Mouse (Mus musculus): ENCODE results near the gene Nat14.

Nat14 gene

DNA sequence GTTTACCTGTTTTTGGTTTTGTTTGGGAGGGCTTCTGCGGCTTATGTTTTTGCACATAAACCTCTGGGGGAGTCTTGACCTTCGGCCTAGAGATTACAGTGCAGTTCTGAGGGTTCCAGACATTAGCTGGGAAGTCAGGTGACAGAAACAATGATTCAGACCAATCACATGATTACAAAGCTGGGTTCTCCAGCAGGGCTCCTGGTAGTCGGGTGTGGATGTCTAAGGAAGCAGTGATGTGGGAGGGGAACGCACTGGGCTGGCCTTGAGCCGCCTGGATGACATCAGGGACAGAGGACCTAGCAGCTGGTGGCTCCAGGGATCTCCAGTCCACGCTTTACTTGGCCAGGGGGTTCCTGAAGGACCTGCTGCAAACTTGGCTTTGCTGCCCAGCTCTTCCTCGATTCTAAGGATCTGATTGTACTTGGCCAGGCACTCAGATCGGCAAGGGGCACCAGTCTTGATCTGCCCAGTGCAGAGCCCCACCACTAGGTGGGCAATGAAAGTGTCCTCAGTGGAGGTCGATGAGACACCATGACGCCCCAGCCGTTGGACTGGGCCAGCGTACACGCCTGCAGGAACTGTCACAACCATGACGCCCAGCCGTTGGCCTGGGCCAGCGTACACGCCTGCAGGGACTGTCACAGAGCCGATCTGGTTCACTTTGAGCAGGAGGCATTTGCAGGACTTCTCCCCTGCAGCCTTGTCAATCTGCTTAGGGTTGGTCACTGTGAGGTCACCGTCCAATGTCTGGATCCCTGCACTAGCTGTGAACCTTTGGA lies 28.9 kb downstream of the Nat14 start:
- no peak for DNase-seq

DNA sequence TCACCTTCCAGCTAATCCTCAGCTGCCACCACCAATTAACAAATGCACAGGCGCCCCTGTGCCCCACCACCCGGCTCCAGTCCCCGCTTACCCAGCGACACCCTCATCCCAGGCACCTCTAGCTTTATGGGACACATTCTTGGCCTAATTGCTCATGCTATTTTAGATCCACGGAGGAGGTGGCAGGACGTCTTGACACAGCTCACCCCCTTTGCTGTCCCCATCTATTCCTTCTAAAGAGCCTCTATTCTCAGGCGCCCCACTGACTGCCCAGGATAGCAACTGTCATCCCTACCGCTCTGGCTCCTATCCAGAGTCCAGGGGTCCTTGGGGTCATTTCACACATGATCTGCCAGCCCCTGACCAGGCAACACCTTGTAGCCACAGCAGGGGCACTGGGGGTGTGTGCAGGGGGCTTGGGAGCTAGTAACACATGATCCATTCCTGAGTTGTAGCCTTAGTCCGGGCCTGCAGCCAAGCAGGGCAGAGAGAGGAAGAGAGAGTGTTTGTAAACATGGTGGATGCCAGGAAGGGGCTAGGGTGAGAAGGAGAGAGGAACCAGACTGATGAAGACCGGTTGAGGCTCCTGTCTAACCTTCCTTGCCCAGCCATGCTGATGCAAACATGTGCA lies 32.1 kb downstream of the Nat14 start:
- DNase-seq, result no peak

DNA sequence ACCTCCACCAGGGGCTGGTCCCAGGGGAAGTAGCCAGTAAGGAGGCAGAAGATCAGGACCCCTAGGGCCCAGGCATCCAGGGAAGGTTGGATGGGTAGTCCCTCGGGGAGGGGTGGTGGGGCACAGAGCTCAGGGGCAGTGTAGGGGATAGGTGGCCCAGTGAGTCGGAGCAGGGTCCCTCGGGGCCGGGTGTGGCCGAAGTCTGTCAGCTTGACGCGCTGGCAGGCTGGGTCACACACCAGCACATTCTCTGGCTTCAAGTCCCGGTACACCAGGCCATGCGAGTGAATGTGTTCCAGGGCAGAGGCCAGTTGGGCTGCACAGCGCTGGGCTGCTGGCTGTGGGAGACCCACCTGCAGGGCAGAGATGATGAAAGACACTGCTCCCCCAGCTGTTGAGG lies 35.5 kb downstream of the Nat14 start:
- no peak for DNase-seq

DNA sequence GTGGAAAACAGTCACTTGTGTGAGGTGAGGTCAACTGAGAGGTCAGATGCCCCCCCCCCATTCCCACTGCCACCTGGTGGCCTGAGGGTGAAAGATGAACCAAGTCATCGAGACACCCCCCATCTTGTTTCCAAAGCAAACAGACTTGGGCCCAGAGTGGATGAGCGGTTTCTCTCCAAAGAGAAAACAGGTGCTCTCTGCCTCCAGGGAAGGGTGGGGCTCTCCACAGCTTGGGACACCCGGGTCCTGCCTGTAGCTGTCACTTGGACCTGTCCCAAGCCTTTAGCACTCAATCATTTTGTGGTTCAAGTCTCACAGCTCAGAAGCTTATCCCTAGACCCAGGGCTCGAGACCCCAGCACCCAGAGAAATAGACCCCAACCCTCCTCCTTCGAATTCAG lies 41.7 kb downstream of the Nat14 start:
- no peak for DNase-seq

DNA sequence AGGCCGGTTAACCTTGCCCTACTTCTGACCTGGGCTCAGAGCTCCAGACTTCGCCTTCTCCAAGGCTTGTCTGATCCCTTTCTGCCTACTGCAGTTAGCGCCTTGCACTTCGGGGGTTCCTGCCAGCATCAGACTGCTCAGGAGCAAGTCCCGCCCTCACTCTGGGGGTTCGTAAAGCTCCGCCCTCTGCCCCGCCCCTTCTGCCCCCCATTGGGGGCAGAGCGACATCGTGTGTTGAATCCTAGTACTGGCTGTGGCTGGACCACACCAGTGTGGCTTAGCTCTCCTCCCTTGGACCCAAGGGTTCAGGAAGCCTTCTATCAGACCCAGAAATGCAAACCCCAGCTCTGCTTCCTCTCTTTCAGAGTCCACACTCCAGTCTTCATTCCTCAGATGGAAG lies 42.4 kb downstream of the Nat14 start, which contains the start of gene Sbk2:
Sbk2 (minus strand) TSS at position 135 of the 400 bp plus-strand sequence.
- peak; percentile 85 for DNase-seq

DNA sequence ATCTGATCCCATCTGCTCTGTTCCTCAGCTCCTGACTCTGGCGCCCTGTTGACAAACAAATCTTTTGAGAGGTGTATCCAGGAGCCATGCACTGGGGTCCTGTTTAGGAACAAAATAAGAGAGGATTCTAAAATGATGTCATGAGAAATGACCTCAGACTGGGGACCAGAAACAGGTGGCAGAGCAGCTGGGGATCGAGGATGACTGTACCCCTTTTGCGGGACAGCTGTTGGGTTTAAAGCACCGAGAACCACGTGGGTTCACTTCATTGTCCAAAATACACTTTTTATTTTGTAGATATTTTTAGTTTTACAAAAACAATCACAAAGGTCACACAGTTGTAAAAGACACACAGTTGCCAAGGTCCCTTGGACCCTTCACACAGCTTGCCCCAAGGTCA lies 43.2 kb downstream of the Nat14 start:
- DNase-seq, result no peak

DNA sequence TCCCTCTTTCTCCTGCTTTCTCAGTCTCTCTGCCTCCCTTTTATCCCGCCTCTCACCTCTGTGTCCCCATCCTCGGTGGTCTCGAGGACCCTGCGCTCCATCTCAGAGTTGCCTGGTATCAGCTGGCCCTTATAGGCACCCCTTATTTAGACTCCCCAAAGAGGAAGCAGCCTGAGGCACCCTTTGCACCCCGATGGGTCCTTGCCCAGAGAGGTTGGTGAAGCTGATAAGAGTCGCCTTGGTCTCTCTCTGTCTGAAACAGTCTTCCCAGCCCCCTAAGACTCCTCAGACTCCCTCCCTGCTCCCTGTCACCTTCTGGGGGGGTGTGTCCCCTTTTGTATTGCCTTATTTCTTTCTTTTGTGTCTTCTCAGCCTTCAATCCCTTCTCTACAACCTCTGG lies 49.2 kb downstream of the Nat14 start, which contains the start of gene Sbk3:
Sbk3 (minus strand) TSS at position 101 of the 400 bp plus-strand sequence.
- DNase-seq, result no peak

DNA sequence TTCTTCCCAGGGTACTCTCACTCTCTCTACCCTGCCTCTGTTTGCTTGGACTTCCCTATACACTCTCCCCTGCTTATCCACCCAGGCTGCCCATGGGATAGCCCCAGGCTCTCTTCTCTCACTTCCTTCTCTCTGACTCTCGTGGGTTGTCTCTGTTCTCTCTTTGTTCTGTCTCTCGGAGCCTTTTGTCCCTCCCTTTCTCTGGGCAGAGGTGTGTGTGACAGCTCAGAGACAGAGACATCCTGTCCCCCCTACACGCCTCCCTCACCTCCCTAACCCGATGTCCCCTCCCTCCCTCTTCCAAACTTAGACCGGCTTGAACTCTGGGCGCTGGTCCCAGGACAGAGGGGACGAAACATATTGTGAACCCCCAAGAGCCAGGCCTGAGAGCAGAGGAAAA lies 49.9 kb downstream of the Nat14 start:
- DNase-seq, result no peak

DNA sequence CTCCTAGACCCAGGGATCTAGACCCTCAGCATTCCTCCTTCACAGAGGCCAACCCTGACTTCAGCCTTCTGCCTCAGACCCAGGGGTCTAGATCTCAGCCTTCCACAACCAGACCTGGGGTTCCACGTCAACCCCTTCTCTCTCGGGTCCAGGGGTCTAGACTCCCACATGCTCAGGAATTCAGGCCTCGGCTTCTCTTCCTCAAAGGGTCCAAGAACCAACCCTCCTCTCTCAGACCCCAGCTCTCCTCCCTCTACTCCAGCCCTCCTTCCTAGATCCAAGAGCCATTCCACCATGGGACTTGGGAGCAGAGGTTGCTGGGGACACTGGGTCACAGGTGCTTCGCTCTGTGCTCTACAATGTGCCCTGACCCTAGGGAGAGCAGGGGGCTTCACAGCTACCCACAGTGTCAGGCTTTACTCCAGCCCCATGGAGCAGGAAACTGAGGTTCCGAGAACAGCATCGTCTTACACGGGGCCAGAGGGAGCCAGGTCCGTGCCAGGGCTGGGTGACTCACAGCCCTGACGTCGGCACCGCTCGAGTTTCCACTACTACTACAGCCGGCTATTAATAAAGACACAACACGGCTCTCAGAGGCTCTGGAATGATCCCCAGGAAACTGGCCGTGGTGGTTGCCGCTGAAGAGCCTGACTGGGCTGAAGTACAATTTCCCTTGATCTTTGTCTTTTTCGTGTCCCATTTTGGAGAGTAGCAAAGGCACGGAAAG lies 50.7 kb downstream of the Nat14 start:
- DNase-seq, result peak; percentile 13 to 17

All from kidney, postnatal 25 days (tissue).